Comparison of ENCODE assay signal across 24 mouse cellular contexts in genomic region chr16:74814386-74814785, GRCm38 (mm10).
"Had no signal": no experiment of that assay in that cellular context is flagged by ENCODE, and none has a peak within 500 bp of the region (broad histone marks: within the 10 kb centered on the region; RNA-seq: fewer than 3 reads in every experiment).

No protein-coding gene starts in this region.

- H3K4me2 ChIP-seq: intestine, embryonic 15.5 days; limb, embryonic 12.5 days; limb, embryonic 15.5 days; liver, embryonic 11.5 days; lung, embryonic 15.5 days; midbrain, embryonic 12.5 days; midbrain, embryonic 15.5 days; neural tube, embryonic 13.5 days had no signal

- H3K27me3 ChIP-seq: intestine, embryonic 15.5 days; limb, embryonic 12.5 days; limb, embryonic 15.5 days; lung, embryonic 15.5 days; midbrain, embryonic 12.5 days; midbrain, embryonic 15.5 days; neural tube, embryonic 13.5 days had no signal

- H3K4me1 ChIP-seq: intestine, embryonic 15.5 days; limb, embryonic 12.5 days; limb, embryonic 15.5 days; lung, embryonic 15.5 days; midbrain, embryonic 12.5 days; neural tube, embryonic 13.5 days had no signal

- H3K9me3 ChIP-seq: intestine, embryonic 15.5 days; limb, embryonic 12.5 days; limb, embryonic 15.5 days; lung, embryonic 15.5 days; midbrain, embryonic 12.5 days; midbrain, embryonic 15.5 days; neural tube, embryonic 13.5 days had no signal

- H3K36me3 ChIP-seq: intestine, embryonic 15.5 days; limb, embryonic 12.5 days; limb, embryonic 15.5 days; lung, embryonic 15.5 days; midbrain, embryonic 12.5 days; midbrain, embryonic 15.5 days; neural tube, embryonic 13.5 days had no signal

- DNase-seq: kidney, adult 18-20 months; kidney, postnatal 14 days; layer of hippocampus, adult 9-11 months; liver, postnatal 0 days; lung, postnatal 14 days; lung, postnatal 4 days; right cerebral cortex, adult 18-20 months; right cerebral cortex, postnatal 14 days; right cerebral cortex, postnatal 4 days; thymus, adult 2 months; thymus, postnatal 14 days; thymus, postnatal 4 days had no signal

- ATAC-seq: intestine, embryonic 15.5 days; liver, postnatal 0 days; midbrain, embryonic 15.5 days had no signal

- H3K9ac ChIP-seq: intestine, embryonic 15.5 days; limb, embryonic 12.5 days; limb, embryonic 15.5 days; liver, embryonic 14.5 days; liver, postnatal 0 days; lung, embryonic 15.5 days; midbrain, embryonic 12.5 days; midbrain, embryonic 15.5 days; neural tube, embryonic 13.5 days had no signal

- H3K27ac ChIP-seq: intestine, embryonic 15.5 days; layer of hippocampus, adult 2 months; limb, embryonic 12.5 days; limb, embryonic 15.5 days; liver, embryonic 14.5 days; lung, embryonic 15.5 days; midbrain, embryonic 12.5 days; midbrain, embryonic 15.5 days; neural tube, embryonic 13.5 days; stomach, postnatal 0 days had no signal

- H3K4me3 ChIP-seq: intestine, embryonic 15.5 days; layer of hippocampus, adult 2 months; limb, embryonic 12.5 days; limb, embryonic 15.5 days; lung, embryonic 15.5 days; midbrain, embryonic 12.5 days; midbrain, embryonic 15.5 days; myocyte; neural tube, embryonic 13.5 days had no signal
